ENCODE assay signal across 9 mouse cellular contexts in the genomic region with DNA sequence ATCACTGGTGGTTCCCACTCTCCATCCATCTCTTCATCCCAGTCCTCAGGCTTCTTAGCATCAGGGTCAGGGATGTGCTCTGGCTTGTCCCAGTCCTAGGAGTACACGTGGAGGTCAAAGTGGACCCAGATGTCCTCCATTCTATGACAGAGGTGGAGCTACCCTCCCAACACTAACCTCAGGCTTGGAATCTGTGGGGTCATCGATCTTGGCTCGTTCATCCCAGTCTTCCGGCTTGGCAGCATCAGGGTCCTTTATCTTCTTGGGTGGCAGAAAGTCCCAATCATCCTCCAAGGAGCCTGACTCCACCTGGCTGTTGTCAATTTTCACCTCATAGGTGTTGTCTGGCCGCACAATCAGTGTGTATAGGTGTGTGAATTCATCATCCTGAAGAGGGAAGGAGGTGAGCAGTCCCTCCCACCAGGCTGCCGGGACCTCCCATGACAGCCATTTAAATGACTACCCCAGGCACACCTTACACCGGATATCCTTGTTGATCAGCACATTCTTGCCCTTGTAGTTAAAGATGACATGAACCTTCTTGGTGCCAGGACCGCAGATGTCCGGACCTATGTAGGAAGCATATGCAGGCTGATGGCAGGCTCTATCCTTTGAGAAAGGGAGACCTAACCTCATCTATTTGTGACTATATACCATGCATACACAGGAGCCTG. TPM values are rescaled to one million over a fixed set of nuclear protein-coding genes. Genes with fewer than 3 reads are reported as not detected.
DNase-seq lines count a peak whose midpoint lies in the region; ATAC-seq and TF ChIP-seq lines count a peak whose summit lies in the region.
"Had no signal": no experiment of that assay in that cellular context is flagged by ENCODE, and none has a peak within 500 bp of the region (broad histone marks: within the 10 kb centered on the region; RNA-seq: fewer than 3 reads in every experiment).

No protein-coding gene starts in this region.

- no peaks in the 10 kb centered on the region for H3K9me3 ChIP-seq in ES-Bruce4 (replicated peaks; ENCODE audit: control insufficient read depth, insufficient read depth, low read length, poor library complexity, severe bottlenecking)
- H3K9me3 ChIP-seq in heart, embryonic 16.5 days (replicated peaks; ENCODE audit: control insufficient read depth, low read length): no peaks in the 10 kb centered on the region
- H3K9me3 ChIP-seq in liver, embryonic 16.5 days (replicated peaks; ENCODE audit: control insufficient read depth, low read length): no peaks in the 10 kb centered on the region

- peak overlapping the region; percentile 47 for H3K27ac ChIP-seq in ES-Bruce4 (ENCODE audit: insufficient read depth, low read length)
- H3K27ac ChIP-seq in heart, embryonic 16.5 days (ENCODE audit: low read length): no peak overlapping the region
- no peak overlapping the region for H3K27ac ChIP-seq in liver, embryonic 16.5 days (ENCODE audit: low read length)

- TF ChIP-seq EP300 in ES-Bruce4 (IDR thresholded peaks at IDR 0.05; ENCODE audit: insufficient read depth, low read depth, low read length): no peak

- H3K9ac ChIP-seq in ES-Bruce4 (ENCODE audit: low read depth, poor library complexity, severe bottlenecking): peak overlapping the region; percentile 95; the same call in 1 of the 2 replicates
- peak overlapping the region; percentile 96 for H3K9ac ChIP-seq in heart, embryonic 16.5 days (ENCODE audit: low read length)
- H3K9ac ChIP-seq in liver, embryonic 16.5 days (ENCODE audit: low read depth, low read length): peak overlapping the region; percentile 24

- H3K36me3 ChIP-seq in ES-Bruce4 (ENCODE audit: control insufficient read depth, insufficient read depth, low read length, poor library complexity, severe bottlenecking): peaks cover 42% of the 10 kb centered on the region
- H3K36me3 ChIP-seq in heart, embryonic 16.5 days (ENCODE audit: control insufficient read depth, insufficient read depth): peaks cover 41% of the 10 kb centered on the region
- H3K36me3 ChIP-seq in liver, embryonic 16.5 days (ENCODE audit: control insufficient read depth, insufficient read depth): peaks cover 43% of the 10 kb centered on the region

- peak; percentile 93 for DNase-seq in heart, adult 11 months
- DNase-seq in heart, postnatal 36 days: no peak
- DNase-seq in thymus, postnatal 14 days: no peak
- no peak for DNase-seq in Muller cell, postnatal 12 days (ENCODE audit: inconsistent ontology term)
- no peak for DNase-seq in frontal cortex, postnatal 10 days (ENCODE audit: low spot score in 2 of 2)
- DNase-seq: embryo, embryonic 11 days had no signal

- WGBS in heart, embryonic 16.5 days: 74% methylated on average over 9 of the region's 9 CpGs
- 86% methylated on average over 9 of the region's 9 CpGs for WGBS in liver, embryonic 16.5 days (ENCODE audit: insufficient replicate concordance)

- H3K4me1 ChIP-seq in ES-Bruce4 (ENCODE audit: control insufficient read depth, insufficient read depth, low read length): no peaks in the 10 kb centered on the region
- peaks cover 23% of the 10 kb centered on the region for H3K4me1 ChIP-seq in heart, embryonic 16.5 days (ENCODE audit: control insufficient read depth, insufficient read depth, low read length)
- peaks cover 50% of the 10 kb centered on the region for H3K4me1 ChIP-seq in liver, embryonic 16.5 days (ENCODE audit: control insufficient read depth, low read depth, low read length)

- TF ChIP-seq POLR2A in ES-Bruce4 (IDR thresholded peaks at IDR 0.05; ENCODE audit: insufficient read depth, low read length): no peak

- H3K27me3 ChIP-seq in ES-Bruce4 (ENCODE audit: control insufficient read depth, insufficient read depth, low read length, poor library complexity, severe bottlenecking): no peaks in the 10 kb centered on the region
- no peaks in the 10 kb centered on the region for H3K27me3 ChIP-seq in heart, embryonic 16.5 days (ENCODE audit: control insufficient read depth, insufficient read depth, low read length)
- no peaks in the 10 kb centered on the region for H3K27me3 ChIP-seq in liver, embryonic 16.5 days (ENCODE audit: control insufficient read depth, insufficient read depth, low read depth, low read length)

- no peak for ATAC-seq in heart, embryonic 16.5 days (replicated peaks; ENCODE audit: extremely low read depth, insufficient read depth, low FRiP score)
- ATAC-seq in liver, embryonic 16.5 days (ENCODE audit: low read depth): no peak

- TF ChIP-seq CTCF in ES-Bruce4 (IDR thresholded peaks at IDR 0.05; ENCODE audit: low read depth, low read length): no peak

- intact Hi-C loops in heart, postnatal 36 days (cut with DNase I): loop anchor here (5.0 kb wide), 1 partner anchor 58 kb away; a partner anchor contains a TSS

- peak overlapping the region; percentile 91 for H3K4me2 ChIP-seq in heart, embryonic 16.5 days (ENCODE audit: low read depth, low read length)
- H3K4me2 ChIP-seq in liver, embryonic 16.5 days (ENCODE audit: low read depth, low read length): peak overlapping the region; percentile 68

- H3K4me3 ChIP-seq in ES-Bruce4 (ENCODE audit: low read depth, low read length): peak overlapping the region; percentile 17; the same call in 1 of the 2 replicates
- H3K4me3 ChIP-seq in heart, embryonic 16.5 days (ENCODE audit: low read length): peak overlapping the region; percentile 73
- peak overlapping the region; percentile 98 for H3K4me3 ChIP-seq in liver, embryonic 16.5 days (ENCODE audit: low read depth, low read length)

RNA-seq across cellular contexts. Expression of a gene that starts 2.2 kb away (rescaled TPM):
- 100 to 1,000 TPM; 337 to 380 TPM for total RNA-seq in heart, postnatal 36 days (2021)
- polyA plus RNA-seq in ES-Bruce4 (2011; ENCODE audit: insufficient read depth, insufficient read length, low read depth, missing spikeins): 507 and 546 TPM in 2 replicates
- 630 and 641 TPM in 2 replicates for polyA plus RNA-seq in heart, embryonic 16.5 days (2015; fragmentation: Nextera tagmentation; extraction: Ambion mirVana)
- polyA plus RNA-seq in liver, embryonic 16.5 days (2015; fragmentation: Nextera tagmentation; extraction: Ambion mirVana): 473 and 480 TPM in 2 replicates

RNA-seq across cellular contexts. Expression of a gene that starts 4.1 kb away (rescaled TPM):
- 10 to 100 TPM; 84.0 to 87.4 TPM for total RNA-seq in heart, postnatal 36 days (2021)
- 68.0 and 76.1 TPM in 2 replicates for polyA plus RNA-seq in ES-Bruce4 (2011; ENCODE audit: insufficient read depth, insufficient read length, low read depth, missing spikeins)
- polyA plus RNA-seq in heart, embryonic 16.5 days (2015; fragmentation: Nextera tagmentation; extraction: Ambion mirVana): 128 and 131 TPM in 2 replicates
- 294 and 307 TPM in 2 replicates for polyA plus RNA-seq in liver, embryonic 16.5 days (2015; fragmentation: Nextera tagmentation; extraction: Ambion mirVana)

RNA-seq across cellular contexts. Expression of a gene that starts 12.3 kb away (rescaled TPM):
- 10 to 100 TPM; 23.1 TPM for total RNA-seq in heart, postnatal 36 days (2021)
- polyA plus RNA-seq in ES-Bruce4 (2011; ENCODE audit: insufficient read depth, insufficient read length, low read depth, missing spikeins): 50.8 and 52.6 TPM in 2 replicates
- 63.2 and 64.4 TPM in 2 replicates for polyA plus RNA-seq in heart, embryonic 16.5 days (2015; fragmentation: Nextera tagmentation; extraction: Ambion mirVana)
- polyA plus RNA-seq in liver, embryonic 16.5 days (2015; fragmentation: Nextera tagmentation; extraction: Ambion mirVana): 52.7 and 53.1 TPM in 2 replicates

RNA-seq across cellular contexts. Expression of a gene that starts 13.2 kb away (rescaled TPM):
- total RNA-seq in heart, postnatal 36 days (2021): 10 to 100 TPM; 28.5 to 29.5 TPM
- polyA plus RNA-seq in ES-Bruce4 (2011; ENCODE audit: insufficient read depth, insufficient read length, low read depth, missing spikeins): 19.5 and 20.5 TPM in 2 replicates
- 47.7 and 48.3 TPM in 2 replicates for polyA plus RNA-seq in heart, embryonic 16.5 days (2015; fragmentation: Nextera tagmentation; extraction: Ambion mirVana)
- polyA plus RNA-seq in liver, embryonic 16.5 days (2015; fragmentation: Nextera tagmentation; extraction: Ambion mirVana): 41.5 and 41.9 TPM in 2 replicates

RNA-seq across cellular contexts. Expression of a gene that starts 21.9 kb away (rescaled TPM):
- total RNA-seq in heart, postnatal 36 days (2021): 1 to 10 TPM; 9.3 to 9.9 TPM
- polyA plus RNA-seq in ES-Bruce4 (2011; ENCODE audit: insufficient read depth, insufficient read length, low read depth, missing spikeins): 2.5 and 3.1 TPM in 2 replicates
- polyA plus RNA-seq in heart, embryonic 16.5 days (2015; fragmentation: Nextera tagmentation; extraction: Ambion mirVana): 6.6 and 6.8 TPM in 2 replicates
- 2.5 and 3.0 TPM in 2 replicates for polyA plus RNA-seq in liver, embryonic 16.5 days (2015; fragmentation: Nextera tagmentation; extraction: Ambion mirVana)

Comparison
In these comparisons a context has a peak if more than half of its experiments do, and no peak if none do; other contexts are left out.
1. H3K4me3 ChIP-seq: peak in every context shown above with its lines; median percentile 98 in liver, embryonic 16.5 days; 73 in heart, embryonic 16.5 days; 17 in ES-Bruce4.
2. H3K9ac ChIP-seq: peak in every context shown above with its lines; median percentile 96 in heart, embryonic 16.5 days; 95 in ES-Bruce4; 24 in liver, embryonic 16.5 days.